Mouse (Mus musculus): Measurements from ENCODE around the gene Med26.

Gene Med26

DNA sequence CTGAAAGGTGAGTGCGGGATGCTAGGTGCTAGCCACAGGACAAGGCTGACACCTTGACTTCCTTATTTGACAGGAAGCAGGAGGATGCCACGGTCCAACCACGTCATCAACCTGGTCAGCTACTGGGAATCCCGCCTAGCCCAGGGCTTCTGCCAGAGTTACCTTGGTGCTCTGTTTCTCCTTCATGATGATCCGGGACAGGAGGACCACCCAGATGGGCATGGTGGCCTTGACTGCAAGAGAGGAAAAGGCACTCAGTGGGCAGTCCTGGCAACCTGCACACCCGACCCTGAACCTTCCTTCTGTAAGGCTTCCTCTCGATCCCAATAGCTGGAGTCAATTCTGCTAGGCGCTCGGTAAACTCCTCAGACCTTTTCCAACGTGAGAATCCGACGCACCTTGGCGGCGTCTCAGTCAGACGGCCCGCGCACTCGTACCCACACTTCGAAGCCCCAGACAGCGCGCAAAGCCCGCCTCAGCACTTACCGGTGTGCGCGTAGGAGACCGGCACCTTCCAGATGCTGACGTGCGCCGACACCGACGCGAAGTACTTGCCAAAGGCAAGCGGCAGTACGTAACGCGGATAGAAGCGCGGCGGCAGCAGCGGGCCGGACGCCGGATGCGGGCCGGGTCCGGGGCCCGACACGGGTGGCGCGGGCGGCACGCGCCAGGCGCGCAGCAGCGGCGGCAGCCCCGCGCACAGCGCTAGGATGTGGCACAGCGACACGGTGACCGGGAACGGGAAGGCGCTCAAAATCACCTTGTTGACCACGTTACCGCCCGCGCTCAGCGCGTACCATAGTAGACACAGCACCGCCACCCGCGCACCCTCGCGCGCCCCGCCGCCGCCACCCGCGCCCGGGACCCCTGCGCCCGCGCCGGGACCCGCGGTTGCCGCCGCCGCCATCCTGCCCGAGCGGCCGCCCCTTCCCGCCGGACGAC is 56.1 kb downstream of the Med26 start, which contains the start of gene Slc35e1:
TSS of gene Slc35e1 (minus strand) at position 935 of the 942 bp plus-strand sequence.
- CTCF ChIA-PET: interaction anchor here (0.6 kb wide), 1 partner anchor 1664 kb away, joined by 5 read pairs; no protein-coding TSS in a partner anchor

DNA sequence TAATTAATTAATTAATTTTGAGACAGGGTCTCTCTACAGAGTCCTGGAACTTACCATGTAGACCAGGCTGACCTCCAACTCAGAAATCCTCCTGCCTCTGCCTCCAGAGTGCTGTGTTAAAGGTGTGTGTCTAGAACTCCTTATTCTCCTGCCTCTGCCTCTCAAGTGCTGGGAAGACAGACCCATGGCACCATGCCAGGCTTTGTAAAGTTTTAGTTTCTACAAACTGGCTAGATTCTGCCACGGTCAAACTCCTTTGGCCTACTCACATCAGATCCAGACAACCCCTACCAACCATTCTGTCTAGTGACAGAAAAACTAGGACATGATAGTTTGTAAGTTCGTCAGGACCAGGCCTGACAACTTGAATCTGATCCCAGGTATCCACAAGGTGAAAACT is 57.1 kb downstream of the Med26 start:
- CTCF ChIA-PET: no interaction called here

DNA sequence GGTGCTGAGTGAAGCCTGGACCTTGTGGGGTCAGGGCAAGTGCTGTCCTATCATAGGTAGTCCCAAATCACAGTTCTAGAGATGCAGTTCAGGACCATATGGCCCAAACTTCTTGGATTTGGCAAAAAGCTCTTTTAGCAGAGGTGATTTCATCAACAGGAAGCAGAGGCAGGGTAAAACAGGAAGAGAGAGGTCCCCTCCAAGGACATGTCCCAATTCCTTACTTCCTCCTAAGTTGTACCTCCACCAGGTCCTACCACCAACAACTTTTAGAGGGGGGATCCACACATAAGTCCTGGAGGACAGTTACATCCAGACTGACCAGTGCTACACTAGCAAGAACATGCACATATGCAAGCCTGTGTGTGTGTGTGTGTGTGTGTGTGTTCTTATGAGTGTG is 61.1 kb downstream of the Med26 start:
- CTCF ChIA-PET: no interaction called here

DNA sequence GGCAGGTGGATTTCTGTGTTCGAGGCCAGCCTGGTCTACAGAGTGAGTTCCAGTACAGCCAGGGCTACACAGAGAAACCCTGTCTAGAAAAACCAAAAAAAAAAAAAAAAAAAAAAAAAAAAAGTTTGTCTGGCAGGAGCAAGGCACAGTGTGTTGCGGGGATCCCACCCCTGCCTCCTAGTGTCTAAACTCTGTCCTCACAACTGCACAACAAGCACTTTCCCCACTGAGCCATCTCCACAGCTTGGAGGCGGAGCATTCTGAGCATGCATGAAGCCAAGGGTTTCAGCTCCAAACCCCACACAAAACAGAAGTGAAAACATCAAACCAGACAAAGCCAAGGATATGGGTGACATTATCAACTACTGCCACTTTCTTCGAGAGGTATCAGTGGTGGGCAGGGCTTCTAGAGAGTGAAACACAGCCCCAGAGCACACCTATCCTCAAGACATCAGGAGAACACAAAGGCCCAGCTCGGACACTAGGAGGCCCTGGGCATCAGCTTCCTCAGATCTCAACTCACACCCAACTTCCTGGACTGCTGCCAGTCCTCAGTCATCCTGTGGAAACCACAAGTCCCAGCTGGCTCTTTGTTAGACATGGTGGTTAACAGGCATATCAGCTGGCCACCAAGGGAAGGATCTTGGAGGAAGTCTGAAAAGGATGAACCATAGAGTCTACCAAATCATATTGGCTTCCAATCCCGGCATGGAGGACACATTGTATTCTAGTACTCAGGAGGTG is 62.4 kb downstream of the Med26 start:
- CTCF ChIA-PET: no interaction called here

DNA sequence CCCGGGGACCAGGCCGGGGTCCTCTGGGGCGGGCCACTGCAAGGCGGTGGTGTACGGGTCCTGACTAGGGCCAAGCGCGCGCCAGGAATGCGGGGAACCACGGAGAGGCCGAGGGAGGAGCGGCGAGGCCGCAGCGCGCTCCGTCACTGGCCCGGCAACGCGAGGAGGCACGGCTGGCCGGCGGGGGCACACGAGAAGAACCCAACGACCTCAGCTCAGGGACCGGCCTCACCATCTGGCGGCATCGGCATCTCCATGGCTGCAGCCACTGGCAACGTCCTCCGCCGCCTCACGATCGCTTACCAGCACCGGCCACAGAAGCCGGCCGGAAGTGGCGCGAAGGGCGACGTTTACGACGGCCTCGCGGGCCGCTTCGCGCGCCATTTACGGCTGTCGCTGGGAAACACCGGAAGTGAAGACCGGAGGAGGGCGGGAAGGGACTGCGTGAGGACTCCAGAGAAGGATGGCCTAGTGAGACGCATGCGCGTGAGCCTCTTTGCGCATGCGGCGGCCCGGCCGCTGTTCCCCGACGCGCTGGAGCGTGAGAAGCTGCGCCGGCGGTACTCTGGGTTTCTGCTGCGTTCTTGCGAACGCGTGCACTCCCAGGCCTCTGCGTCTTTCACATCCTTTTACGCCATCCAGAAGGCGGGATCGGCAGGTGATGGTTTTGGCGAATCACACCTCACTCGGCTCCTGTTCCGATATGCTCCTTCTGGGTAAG is 73.1 kb downstream of the Med26 start, which contains the start of gene Cherp:
TSS of gene Cherp (minus strand) at position 401 of the 721 bp plus-strand sequence.
- CTCF ChIA-PET: no interaction called here

DNA sequence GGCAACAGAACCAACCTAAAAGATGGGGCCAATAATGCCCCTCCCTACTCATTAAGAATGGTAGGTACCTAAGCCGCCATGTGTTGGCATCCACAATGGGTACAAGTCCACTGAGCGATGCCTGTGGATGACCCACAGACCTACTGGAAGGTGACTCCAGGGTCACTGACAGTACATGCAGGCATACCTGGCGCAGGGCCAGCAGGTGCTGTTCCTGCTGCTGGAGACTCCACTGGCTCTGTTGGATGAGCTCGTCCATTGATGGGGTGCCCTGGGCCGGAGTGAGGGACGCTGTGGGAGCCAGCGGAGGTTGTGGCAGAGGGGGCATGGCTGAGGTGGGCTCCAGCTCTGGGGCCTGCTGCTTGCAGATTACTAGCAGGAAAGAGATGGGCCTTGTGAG is 77.4 kb downstream of the Med26 start:
- CTCF ChIA-PET: interaction anchor here (0.5 kb wide), 1 partner anchor 31 kb away, joined by 5 read pairs; no protein-coding TSS in a partner anchor

DNA sequence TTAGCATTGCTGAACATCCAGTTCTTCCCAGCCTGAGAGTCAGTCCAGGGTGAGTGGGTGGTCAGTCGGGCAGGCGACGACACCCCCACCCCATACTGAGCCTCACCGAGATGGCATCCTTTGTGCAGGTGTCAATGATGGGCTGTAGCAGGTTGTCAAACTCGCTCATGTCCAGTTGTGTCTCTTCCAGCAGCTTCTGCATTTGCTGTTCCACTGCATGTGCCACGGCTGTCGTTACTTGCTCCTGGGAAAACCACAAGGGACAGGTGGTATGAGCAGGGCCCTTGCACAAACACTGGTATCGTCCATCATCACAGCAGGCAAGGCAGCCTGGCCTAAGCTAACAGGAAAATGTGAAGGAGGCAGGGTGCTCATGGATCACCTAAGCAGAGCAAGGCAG is 78.1 kb downstream of the Med26 start:
- CTCF ChIA-PET: no interaction called here

DNA sequence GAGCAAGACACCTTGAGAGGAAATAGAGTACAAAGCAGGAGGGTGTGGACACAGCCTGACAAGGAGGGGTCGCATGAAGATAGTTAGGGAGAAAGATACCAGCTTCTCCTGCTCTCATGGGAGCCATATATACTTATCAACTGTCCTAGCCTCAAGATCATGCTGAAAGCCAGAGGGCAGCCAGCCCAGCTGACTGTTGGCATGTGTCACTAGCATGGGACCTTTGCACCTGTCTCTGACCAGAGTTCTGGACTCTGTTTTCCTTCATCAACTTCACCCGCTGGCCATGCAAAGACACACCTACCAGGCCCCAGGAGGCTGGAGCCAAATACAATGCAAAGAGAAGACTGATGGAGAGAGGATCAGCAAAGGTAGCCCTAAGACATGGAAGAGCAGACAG is 78.8 kb downstream of the Med26 start:
- CTCF ChIA-PET: no interaction called here

DNA sequence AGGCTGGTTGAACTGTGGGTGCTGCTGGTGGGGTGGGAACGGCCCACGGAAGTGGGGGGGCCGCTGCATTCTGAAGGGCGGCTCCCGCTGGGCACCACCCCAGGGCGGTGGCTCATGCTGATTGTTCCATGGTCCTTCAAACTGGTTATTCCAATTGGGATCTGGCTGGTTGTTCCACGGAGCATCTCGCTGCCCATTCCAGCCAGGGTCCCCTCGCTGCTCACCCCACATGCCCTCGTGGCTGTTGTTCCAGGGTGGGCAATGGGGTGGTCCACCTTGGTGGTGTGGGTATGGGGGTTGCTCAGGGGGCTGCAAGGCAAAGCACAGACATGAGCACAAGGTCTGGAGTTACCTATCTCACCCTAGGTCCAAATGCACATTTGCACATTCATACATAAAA is 83.9 kb downstream of the Med26 start:
- CTCF ChIA-PET: no interaction called here

DNA sequence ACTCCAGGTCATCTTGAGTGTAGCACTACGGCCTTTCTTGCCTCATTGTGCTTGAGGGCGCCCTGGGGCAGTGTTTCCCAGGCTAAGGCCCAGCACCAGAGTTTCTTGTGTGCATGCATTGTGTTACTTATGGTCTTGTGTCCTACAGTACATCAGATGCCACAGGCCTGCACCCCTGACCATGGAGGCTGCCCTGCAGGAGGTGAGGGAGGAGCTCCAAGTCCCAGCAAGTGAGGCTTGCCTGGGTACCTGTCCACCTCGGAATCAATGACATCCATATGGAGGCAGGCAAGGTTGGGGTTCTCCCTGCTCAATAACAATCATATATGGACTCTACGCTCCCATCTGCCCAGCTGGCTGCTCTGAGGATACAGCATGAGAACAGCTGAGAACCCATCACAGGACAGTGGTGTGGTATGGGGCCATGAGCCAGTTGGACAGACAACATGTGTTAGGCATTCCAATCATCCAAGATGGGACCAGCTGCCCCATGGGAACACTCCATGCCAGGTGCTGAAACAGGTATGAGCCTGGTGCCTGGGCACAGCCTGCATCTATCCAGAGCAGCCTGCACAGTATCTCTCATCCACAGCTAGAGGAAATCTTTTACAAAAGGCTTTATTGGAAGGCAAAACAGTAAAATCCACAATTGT is 88.1 kb downstream of the Med26 start:
- CTCF ChIA-PET: no interaction called here

DNA sequence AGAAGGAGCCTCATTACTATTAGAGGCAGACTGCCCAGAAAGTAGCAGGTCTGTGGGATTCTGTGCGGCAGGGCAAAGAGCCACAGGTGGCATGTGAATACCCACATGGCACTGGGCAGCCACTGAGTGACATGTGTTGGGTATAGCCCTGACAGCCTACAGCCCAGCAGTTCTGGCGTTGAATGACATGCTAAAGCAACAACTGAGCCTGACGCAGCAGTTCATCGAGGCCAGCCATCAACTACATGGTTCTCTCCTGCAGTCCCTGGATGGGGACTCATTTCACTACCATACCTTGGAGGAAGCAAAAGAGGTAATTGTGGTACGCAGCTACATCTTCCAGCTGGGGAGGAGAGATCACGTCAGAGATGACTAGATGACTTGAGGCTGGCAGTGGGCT is 89.6 kb downstream of the Med26 start:
- CTCF ChIA-PET: no interaction called here

DNA sequence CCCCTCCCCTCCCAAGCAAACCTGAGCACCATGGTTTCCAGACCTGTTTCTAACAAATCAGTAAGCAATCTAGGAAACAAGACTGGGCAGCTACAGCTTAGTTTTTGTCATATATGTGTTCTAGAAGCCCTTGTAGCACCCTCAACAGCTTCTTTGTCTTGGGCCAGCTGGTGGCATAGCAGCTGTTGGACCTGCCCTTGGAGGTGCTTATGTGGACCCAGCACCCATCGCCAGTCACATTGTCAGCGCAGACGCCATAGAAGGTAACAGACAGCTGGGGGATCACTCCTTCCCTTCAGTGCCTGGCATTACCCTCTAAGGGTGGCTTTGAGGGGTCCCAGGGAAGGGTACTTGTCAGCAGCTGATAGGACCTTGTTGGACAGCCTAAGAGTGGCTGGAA is 90.3 kb downstream of the Med26 start:
- CTCF ChIA-PET: no interaction called here

DNA sequence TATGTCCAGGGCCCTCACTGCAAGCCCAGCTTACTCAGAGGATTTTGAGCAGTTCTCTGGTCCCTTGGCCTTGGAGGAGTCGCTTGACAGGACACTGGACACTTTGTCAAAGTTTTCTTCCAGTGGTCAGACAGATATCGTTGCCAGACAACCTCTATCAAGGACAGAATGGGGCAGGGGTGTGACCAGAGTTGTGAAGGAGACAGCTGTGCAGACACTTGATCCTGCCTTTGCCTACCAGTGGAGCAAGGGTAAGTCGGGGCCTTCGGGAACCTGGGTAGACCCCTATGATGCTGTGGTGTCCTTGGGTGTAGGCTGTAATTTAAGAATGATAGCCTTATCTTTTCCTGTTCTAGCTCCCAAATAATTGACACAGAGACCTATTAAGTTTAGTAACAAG is 92.8 kb downstream of the Med26 start:
- CTCF ChIA-PET: no interaction called here

DNA sequence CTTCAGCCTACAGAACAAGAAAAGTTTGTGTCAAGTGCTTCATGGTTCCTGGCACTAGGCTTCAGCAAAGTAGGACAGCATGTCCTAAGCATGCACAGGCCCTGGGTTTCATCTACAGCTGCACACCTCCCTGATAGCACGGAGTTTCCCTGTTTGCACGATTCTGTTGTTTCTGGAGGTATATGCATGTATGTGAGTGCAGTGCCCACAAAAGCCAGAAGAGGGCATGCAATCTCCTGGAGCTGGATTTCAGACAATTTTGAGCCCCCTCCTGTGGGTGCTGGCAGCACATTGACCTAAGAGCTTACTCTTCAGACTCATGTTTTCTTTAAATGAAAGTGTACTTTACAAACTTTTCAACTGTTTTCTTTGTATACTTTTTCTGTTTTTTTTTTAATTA is 94.2 kb downstream of the Med26 start:
- CTCF ChIA-PET: no interaction called here

DNA sequence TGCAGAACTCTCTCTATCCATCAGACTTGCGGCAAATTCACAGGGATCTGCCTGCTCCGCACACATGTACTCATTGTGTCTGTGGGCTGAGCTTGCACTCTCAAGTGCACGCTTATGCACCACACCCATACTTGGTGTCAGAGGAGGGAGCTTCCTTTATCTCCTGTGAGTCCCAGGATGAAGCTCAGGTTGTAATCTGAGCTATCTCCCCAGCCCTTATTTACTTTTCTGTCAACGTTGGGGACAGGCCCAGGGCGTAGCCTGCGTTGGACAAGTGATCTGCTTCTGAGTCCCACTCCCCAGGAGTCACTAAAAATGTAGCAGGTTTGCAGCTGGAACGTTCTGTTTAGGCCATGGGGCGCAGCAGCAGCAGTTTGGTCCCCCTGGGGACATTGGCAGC is 96.6 kb downstream of the Med26 start:
- CTCF ChIA-PET: interaction anchor here (0.6 kb wide), 1 partner anchor 15 kb away, joined by 3 read pairs; no protein-coding TSS in a partner anchor

DNA sequence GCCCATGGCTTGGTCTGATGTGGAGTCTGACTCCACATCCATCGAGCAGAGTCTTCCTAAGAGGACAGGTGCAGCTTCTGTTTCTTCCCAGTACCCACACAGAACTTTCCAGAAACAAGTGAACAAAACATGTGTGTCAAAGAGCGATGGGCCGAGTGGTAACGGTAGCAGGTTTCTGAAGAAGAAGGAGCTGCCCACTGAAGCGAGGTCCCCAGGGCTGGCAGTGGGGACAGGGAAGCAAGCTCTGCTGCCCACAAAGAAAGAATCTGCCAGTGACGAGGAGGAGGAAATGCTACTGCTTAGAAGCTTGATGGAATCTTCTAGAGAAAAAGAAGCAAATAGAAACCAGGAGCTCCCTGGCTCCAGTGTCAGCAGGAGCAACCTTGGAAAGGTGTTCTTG is 103.0 kb downstream of the Med26 start:
- CTCF ChIA-PET: interaction anchor here (1.0 kb wide), 1 partner anchor 14 kb away, joined by 4 read pairs; no protein-coding TSS in a partner anchor

All from spleen, embryonic (tissue).